Mouse (Mus musculus): Measurements from ENCODE around the gene Pcbd2.
"Not testable (repeated sequence)": the region's sequence is repeated elsewhere in the genome, so short reads cannot be mapped to it uniquely, and the experiment has no call there.

Gene Pcbd2

DNA sequence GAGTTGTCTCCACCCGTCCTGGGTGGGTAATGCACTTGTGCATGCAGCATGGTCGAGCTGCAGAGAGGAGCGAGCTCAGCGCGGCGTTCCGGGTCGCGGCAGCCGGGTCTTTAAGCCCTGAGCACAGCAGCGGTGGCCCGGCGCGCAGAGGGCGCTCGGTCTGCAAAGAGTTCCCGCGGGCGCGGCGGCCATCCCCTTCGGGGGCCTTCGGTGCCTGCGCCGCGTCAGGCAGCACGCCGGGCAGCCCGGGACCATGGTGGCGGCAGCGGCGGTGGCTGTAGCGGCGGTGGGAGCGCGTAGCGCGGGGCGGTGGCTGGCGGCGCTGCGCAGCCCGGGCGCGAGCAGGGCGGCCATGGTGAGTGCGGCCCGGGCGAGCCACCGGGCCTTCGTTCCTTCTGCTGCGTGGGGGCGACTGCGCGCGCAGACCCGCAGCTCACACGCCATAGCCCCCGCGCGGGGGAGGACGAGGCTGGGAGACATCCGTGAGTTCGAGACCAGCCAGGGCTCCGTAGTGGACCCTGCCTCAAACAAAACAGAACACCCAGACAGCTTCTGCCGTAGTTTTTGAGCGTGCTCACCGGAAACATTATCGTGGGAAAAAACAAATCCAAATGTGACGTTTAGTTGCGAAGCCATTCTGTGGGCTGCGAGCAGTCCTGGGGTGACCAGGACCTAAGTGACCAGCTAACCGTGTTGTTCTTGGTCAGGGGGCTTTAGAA is at the start of gene Pcbd2:
Gene Pcbd2, plus strand, starts transcription at position 249 of the 719 bp plus-strand sequence.
- DNase-seq (ENCODE audit: low spot score in 2 of 2): peak; percentile 83 to 86

DNA sequence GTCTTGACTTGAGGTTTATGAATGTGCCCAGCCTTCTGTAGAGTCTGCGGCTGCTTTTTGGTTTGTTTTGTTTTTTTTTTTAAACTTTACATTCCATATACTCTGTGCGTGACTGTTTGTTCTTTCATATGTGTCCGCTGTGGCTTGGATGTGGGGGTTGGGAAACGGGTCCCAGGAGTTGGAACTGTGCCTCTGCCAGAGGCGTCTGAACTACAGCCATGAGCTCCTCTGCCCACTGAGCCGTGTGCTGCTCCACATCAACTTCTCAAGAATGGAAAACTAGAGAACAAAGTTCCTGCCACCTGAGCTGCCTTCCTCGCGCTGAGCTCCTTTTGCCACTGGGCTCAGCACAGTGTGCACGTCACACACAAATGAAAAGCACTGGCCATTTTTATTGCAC is 45.0 kb upstream of the Pcbd2 start:
- no peak for DNase-seq (ENCODE audit: low spot score in 2 of 2)

DNA sequence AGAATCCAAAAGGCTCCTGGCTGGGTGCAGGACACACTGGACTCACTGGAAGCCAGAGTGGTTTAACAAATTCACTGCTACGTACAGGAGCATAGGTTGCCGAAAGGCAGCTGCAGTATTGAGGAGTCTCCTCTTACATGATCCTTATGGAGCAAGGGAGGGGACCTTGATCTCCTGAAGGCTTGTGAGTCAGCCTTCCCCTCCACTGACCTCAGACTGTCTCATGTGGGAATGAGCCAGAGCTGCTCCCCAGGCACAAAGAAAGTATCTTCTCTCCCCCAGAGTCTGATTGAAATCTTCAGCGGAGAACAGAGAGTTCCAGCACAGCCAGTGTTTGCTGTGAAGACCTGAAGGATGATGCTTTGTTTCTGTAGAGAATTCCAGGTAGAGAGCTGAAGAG is 43.6 kb upstream of the Pcbd2 start:
- DNase-seq (ENCODE audit: low spot score in 2 of 2): no peak

DNA sequence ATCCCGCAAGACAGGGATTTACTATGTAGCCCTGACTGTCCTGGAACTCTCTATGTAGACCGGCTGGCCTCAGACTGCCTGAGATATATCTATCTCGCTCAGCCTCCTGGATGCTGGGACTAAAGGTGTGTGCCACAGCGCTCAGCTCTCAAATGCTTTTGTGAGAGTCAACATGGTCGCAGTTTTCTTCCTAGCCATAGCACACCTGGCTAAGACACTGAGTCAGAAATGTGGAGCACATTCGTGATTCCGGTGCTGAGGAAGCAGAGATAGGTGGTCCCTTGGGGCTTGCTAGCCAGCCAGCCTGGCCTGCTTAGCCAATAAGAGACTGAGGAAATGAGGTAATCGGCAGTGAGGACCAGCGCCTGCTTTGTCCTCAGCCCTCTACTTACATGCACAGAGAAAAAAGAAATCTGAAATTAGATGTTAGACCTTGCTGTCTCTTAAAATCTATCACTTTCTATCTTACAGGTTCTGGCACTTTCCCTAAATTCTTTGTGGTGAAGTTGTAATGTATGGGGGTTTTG is 41.0 kb upstream of the Pcbd2 start:
- no peak for DNase-seq (ENCODE audit: low spot score in 2 of 2)

DNA sequence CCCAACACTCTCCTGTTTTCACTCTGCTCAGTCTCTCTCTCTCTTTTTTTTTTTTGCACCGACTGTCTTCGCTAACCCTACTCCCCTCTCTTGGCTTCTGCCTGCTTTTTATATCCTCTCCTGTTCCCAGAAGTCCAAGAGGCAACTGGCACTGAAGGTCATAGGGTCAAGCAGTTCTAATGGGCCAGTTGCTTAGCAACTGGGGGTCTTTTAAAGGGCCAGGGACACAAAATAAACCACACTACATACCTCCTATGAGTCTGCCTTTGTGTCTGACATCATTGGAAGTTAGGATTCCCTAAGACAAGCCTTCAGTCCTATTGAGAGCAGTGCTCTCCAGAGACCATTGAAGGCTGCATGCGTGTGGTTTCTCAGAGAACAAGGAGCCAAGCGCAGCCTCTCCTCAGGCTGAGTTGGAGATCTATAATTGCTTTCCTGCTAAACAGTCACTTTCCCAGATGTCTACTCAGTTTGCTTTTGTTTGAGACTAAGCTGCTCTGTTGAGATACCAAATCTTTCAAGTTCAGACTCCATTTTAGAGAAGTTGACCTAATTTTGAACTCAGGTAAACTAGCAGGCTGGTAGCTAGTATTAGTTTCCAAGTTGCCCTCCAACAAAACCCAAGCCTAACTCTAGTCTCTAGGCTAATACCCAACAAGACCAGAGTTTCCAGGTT is 39.1 kb upstream of the Pcbd2 start:
- DNase-seq (ENCODE audit: low spot score in 2 of 2): no peak

DNA sequence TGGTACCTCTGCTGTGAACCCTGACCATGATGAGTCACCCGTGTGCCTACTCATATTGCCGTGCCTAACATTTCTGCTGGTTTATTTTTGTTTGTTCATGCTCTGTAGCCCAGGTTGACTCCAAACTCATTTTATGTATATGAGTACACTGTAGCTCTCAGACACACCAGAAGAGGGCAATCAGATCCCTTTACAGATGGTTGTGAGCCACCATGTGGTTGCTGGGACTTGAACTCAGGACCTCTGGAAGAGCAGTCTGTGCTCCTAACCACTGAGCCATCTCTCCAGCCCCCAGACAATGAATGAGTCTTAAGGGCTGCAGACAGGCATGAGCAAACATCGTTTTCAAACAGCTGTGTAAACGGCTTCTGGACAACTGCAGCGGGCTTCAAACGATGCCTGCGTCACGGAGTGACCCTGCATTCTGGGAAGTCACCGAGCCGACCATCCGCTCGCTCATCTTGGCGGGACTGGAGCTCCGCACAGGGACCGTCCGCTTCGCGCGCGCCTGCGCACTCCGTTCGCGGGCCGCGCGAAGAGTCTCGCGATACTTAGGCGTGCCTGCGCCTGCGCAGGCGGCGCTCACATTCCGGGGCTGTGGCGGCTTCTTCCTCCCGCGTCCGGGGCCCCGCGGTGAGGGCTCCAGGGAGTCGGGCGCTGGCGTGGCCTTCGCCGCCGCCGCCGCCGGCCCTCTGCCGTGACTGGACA is 34.5 kb upstream of the Pcbd2 start, which contains the start of gene B230219D22Rik:
Gene B230219D22Rik, plus strand, starts transcription at position 590 of the 708 bp plus-strand sequence.
- DNase-seq (ENCODE audit: low spot score in 2 of 2): peak; percentile 88 to 89

DNA sequence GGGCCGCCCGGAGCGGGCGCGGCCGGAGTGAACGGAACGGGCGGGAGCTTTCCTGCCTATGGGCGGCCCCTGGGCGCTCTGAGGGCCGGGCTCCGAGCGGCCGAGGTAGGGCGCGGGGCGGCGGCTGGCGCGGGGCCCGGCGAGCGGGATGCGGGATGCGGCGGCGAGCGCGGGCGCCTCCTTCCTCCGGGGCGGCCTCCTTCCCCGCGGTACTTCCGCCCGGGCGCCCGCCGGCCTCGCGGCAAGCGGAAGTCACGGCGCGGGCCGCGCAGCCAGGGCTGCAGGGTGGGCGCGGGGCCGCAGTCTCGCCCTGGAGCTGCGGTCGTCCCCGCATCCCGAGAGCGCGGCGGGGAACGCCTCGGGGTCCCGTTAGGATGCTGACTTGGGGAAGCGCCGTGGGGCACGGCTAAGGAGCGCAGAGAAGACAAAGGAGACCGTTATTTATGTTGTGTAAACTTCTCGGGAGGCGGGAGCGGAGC is 33.9 kb upstream of the Pcbd2 start:
- no peak for DNase-seq (ENCODE audit: low spot score in 2 of 2)

DNA sequence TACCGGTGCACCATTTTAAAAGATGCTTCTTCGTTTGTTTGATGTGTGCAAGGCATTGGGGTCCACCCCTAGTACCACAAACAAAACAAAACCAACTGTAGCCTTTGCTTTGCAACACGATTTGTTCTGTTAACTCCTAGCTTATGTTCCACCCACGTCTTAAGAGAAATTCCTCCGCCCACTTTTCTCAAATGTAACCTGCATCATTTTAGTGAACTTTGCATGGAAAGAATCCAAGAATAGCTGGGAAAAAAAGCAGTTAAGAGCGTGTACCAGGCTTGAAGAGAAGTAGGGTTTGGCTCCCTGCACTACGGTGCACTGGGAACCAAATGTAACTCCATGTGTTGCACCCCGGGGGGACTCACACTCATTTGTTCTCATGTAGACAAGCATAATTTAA is 33.1 kb upstream of the Pcbd2 start:
- no peak for DNase-seq (ENCODE audit: low spot score in 2 of 2)

DNA sequence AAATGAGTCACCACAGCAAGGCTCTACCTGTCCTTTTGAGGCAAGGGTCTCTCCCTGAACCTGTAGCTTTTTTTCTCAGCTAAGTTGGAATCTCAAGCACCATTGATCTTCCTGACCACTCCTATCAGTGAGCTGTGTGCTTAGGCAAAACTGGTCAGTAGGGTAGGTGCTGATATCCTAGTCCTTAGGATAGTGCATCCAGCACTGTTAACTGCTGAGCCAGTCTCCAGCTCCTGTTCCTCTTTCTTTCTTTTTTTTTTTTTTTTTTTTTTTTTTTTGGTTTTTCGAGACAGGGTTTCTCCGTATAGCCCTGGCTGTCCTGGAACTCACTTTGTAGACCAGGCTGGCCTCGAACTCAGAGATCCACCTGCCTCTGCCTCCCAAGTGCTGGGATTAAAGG is 31.2 kb upstream of the Pcbd2 start:
- DNase-seq (ENCODE audit: low spot score in 2 of 2): not testable (repeated sequence)

DNA sequence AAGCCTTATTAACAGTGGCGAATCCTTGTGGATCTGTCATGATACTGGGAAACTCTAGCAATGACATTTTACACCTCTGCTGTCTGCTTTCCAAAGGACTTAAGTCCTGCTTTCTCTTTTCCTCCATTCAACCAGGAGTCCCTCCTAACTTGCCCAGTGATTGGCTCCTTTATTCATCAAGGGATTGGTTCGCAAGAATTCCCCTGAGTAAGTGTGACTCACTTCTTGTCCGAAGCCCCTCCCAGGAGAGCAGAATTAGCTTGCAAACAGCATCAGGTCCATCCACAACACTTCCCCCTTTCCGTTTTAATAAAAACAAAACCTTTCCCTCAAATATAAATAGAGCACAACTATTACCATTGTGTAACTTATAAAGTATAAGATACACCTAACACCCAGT is 22.9 kb upstream of the Pcbd2 start:
- no peak for DNase-seq (ENCODE audit: low spot score in 2 of 2)

DNA sequence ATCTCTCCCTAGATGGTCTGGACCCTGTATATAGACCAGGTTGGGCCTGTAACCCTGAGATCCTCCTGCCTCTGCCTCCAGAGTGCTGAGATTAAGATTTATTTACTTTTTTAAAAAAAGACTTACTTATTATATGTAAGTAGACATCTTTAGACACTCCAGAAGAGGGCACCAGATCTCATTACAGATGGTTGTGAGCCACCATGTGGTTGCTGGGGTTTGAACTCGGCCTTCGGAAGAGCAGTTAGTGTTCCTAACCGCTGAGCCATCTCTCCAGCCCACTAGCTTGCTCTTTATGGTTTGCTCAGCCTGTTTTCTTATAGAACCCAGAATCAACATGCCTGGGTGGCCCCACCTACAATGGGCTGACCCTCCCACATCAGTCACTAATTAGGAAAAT is 14.3 kb upstream of the Pcbd2 start:
- no peak for DNase-seq (ENCODE audit: low spot score in 2 of 2)

DNA sequence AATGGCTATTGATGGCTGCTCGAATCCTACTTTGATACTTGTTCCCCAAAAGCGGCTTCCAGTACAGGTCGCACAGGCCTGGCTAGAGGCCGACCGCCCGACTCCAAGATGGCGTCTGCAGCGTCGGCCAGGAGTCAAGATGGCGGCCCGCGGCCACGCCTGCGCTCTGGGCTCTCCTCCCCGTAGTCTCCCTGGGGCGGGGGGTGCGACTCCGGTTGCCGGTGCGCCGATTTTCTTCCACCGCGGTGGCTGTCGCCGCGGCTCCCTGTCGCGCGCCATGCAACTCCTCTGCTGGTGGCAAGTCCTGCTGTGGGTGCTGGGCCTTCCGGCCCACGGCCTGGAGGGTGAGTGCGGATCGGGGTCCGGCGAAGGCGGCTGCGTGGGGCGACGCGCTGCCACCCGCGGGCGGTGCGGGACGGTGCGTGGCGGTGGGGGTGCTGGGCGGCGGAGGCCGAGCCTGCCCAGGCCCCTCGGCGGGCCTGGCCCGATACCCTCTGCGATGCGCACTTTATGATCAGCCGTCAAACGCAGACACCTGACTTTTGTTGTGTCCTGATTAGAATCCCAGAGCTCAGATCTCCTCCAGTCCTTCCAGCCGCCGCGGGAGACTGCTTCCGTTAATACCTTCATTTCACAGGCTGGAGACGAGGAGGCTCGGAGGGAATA is 12.5 kb upstream of the Pcbd2 start, which contains the start of gene Txndc15:
Gene Txndc15, plus strand, starts transcription at position 150 of the 666 bp plus-strand sequence.
- peak; percentile 84 to 88 for DNase-seq (ENCODE audit: low spot score in 2 of 2)

DNA sequence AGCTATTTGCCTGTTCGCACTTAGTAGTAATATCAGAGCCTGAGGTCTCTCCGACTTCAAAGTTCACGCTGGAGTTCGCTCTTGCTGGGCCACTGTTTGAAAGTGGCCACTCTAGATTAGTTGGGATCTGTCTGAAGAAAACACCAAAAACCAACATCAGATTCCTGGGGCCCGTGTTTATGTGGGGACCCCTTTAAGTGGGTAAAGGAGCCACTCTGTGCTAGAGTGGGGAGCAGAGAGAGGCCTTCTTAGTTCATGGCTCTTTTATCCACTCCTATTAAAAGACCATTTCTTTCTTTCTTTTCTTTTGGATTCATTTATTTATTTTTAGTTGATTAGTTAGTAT is 12.0 kb upstream of the Pcbd2 start:
- no peak for DNase-seq (ENCODE audit: low spot score in 2 of 2)

DNA sequence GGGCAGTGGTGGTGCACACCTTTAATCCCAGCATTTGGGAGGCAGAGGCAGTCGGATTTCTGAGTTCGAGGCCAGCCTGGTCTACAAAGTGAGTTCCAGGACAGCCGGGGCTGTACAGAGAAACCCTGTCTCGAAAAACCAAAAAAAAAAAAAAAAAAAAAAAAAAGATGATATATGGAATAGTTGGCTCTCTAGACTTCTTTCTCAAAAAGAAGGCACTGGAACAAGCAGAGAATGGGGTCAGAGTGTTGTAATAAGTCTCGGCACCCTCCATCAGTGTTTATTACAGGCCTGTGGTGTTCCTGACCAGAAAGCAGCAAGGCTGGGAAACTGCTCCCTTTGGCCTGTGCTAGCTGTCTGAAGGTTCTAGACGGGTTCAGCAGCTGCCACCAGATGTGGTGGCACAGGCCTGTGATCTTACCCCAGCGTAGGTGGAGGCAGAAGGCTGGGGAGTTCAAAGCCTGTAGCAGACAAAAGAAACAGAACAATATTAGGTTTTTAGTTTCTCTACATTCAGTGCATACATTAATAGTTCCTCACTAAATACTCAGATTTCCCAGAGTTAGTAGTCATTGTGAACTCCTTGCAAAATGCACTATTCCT is 11.2 kb upstream of the Pcbd2 start:
- DNase-seq (ENCODE audit: low spot score in 2 of 2): no peak

DNA sequence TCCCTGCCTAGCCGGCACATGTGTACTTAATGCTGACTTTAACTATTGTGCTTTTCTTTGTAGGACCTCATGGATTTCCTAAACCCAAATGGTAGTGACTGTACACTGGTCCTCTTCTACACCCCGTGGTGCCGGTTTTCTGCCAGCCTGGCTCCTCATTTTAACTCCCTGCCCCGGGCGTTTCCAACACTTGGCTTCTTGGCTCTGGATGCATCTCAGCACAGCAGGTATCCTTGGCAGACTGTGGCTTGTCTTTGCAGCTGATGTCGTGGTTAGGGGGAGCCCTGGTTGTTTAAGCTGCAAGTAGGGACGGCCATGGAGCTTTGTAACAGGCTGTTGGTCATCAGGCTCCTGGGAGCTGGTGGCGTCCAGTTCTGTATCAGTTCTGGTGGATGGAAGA is 5.7 kb upstream of the Pcbd2 start:
- DNase-seq (ENCODE audit: low spot score in 2 of 2): no peak

DNA sequence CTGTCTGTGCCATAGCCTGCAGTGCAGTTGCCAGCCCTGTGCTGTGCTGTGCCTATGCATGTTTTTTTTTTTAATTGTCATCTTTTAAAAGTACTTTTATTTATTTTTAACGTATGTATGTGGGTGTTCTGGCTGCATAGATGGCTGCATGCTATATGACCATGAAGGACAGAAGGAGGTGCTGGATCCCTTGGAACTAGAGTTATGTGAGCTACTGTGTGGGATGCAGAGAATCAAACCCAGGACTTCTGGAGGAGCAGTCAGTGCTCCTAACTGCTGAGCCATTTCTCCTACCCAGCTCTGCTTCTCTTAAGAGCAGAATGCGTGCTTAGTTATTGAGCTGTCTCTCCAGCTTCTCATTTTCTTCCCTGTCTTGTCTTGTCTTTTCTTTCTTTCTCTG is 5.2 kb upstream of the Pcbd2 start:
- DNase-seq (ENCODE audit: low spot score in 2 of 2): no peak

DNA sequence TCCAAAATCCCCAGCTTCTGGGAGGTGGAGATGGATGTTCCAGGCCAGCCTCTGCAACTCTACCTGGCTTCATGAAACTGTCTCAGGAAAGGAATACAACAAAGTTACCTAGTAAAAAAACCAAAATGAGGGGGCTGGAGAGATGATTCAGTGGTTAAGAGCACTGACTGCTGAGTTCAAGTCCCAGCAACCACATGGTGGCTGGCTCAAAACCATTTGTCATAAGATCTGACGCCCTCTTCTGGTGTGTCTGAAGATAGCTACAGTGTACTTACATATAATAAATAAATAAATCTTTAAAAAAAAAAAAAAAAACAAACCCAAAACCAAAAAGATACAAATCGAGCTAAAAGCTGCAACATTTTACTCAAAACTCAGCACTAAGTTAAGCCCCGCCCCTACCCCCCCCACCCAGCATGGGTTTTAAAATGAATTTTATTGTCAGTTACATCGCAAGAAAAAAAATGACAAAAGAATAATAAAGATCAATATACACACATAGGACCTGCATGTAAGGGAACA is 509 bp upstream of the Pcbd2 start:
- DNase-seq (ENCODE audit: low spot score in 2 of 2): no peak

DNA sequence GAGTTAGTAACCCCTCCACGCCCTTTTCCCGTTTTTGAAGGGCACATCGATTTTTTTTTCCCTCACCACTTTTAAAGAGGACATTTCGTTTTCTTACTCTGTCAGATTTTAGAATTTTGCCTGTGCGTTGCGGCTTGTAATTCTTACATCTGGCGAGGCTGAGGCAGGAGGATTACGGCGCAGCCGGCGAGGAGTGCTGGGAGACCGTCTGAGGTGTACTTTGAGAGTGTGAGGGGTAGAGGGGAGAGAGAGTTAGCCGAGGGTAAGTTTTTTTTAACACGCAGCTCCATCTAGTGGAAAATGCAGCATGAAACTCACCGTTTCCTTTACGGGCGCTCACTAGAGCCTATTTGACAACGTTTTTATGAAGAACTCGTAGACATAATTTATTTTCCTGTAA is 671 bp downstream of the Pcbd2 start:
- peak in 1 of 2 experiments; percentile 57 for DNase-seq (ENCODE audit: low spot score in 2 of 2)

DNA sequence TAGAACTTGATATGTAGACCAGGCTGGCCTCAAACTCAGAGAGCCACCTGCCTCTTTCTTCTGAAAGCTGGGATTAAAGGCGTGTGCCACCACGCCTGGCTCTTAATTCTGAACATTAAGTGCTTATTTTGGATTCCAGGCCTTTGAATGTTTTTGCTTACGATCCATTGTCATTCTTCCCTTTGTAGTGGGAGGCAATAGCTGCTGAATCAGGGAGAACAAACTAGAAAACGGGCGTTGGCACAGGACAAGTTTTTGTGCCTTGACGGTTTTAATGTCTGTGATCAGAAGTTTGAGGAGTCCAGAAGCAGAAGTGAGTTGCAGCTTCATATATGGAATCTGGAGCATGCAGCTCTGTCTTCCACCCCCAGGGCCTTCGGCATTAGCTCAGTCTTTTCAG is 3.5 kb downstream of the Pcbd2 start:
- DNase-seq (ENCODE audit: low spot score in 2 of 2): no peak

DNA sequence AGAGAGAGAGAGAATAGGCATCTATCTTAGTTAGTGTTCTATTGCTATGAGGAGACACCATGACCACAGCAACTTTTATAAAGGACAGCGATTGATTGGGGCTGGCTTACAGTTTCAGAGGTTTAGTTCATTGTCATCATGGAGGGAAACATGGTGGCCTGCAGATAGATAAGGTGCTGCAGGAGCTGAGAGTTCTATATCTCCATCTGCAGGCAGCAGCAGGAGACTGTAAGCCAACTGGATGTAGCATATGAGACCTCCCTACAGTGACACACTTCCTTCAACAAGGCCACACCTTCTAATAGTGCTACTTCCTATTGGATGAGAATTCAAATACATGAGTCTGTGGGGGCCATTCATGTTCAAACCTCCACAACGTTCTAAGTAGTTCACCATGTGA is 5.0 kb downstream of the Pcbd2 start:
- no peak for DNase-seq (ENCODE audit: low spot score in 2 of 2)

Data from urinary bladder, postnatal 4 days (tissue).